Mouse (Mus musculus) limb, embryonic 10.5 days (tissue): ENCODE results near the gene Gm20458. TPM values are rescaled to one million over a fixed set of nuclear protein-coding genes. Genes with fewer than 3 reads are reported as not detected.

ENCODE experiments used
- DNase-seq: peaks from one replicate; pipeline ENCODE4 v3.0.0-alpha.2; 2017; ENCODE audit warnings: low spot score
- H3K27ac ChIP-seq: fragments of 300-500 bp; sonication (generic); 2 replicates; pipeline ENCODE4 v1.5.1; 2016; ENCODE audit warnings: mild to moderate bottlenecking
- H3K27me3 ChIP-seq: fragments of 300-500 bp; sonication (generic); 2 replicates; pipeline ENCODE4 v1.6.1; 2016; ENCODE audit warnings: low read depth, mild to moderate bottlenecking; ENCODE audit not compliant: poor library complexity, severe bottlenecking
- H3K36me3 ChIP-seq: fragments of 300-500 bp; sonication (generic); 2 replicates; pipeline ENCODE4 v1.6.1; 2016; ENCODE audit warnings: mild to moderate bottlenecking, moderate library complexity
- H3K4me1 ChIP-seq: fragments of 300-500 bp; sonication (generic); 2 replicates; pipeline ENCODE4 v1.6.1; 2016
- H3K4me3 ChIP-seq: fragments of 300-500 bp; sonication (generic); 2 replicates; pipeline ENCODE4 v1.5.1; 2016; ENCODE audit warnings: mild to moderate bottlenecking, moderate library complexity
- H3K9me3 ChIP-seq: fragments of 300-500 bp; sonication (generic); replicated peaks from 2 replicates; pipeline ENCODE4 v1.6.1; 2016; ENCODE audit warnings: mild to moderate bottlenecking
- WGBS: fragments of 180-500 bp; shearing (Covaris S2); methylation state at CpG from one replicate; pipeline ENCODE4 v1.1.7; 2016; 5-methylcytosine and 5-hydroxymethylcytosine counted together
- polyA plus RNA-seq: library from polyadenylated mRNA; unstranded; fragments of >200 nt; fragmentation: Nextera tagmentation; extraction: Ambion mirVana; gene quantifications from 2 replicates; pipeline ENCODE4 v1.2.1, GENCODE M21; 2016

Gm20458 gene
- polyA plus RNA-seq, 1 experiment from 2014 or later: 3.2 TPM

GRCm38 (mm10) chr2:164437710-164438109, 23.1 kb upstream of the Gm20458 start:
- no peak overlapping the region for H3K4me3 ChIP-seq
- no peak for DNase-seq
- 68% methylated on average over 6 of the region's 6 CpGs for WGBS

GRCm38 (mm10) chr2:164438257-164438656, 22.5 kb upstream of the Gm20458 start:
- H3K27ac ChIP-seq: no peak overlapping the region
- peaks cover 87% of the 10 kb centered on the region for H3K4me1 ChIP-seq
- H3K27me3 ChIP-seq: peaks cover 46% of the 10 kb centered on the region
- no peak overlapping the region for H3K4me3 ChIP-seq
- WGBS: 56% methylated on average over 8 of the region's 8 CpGs
- no peaks in the 10 kb centered on the region for H3K36me3 ChIP-seq
- H3K9me3 ChIP-seq: no peaks in the 10 kb centered on the region
- no peak for DNase-seq

More at GRCm38 (mm10) chr2:164437710-164438109, 23.1 kb upstream of the Gm20458 start:
- peaks cover 46% of the 10 kb centered on the region for H3K27me3 ChIP-seq
- peaks cover 87% of the 10 kb centered on the region for H3K4me1 ChIP-seq
- H3K9me3 ChIP-seq: no peaks in the 10 kb centered on the region
- H3K27ac ChIP-seq: no peak overlapping the region
- H3K36me3 ChIP-seq: no peaks in the 10 kb centered on the region

GRCm38 (mm10) chr2:164439001-164439421, 21.8 kb upstream of the Gm20458 start:
- no peak for DNase-seq
- Histone ChIP-seq H3K27ac (no peak overlapping the region), H3K9me3 (no peaks in the 10 kb centered on the region), H3K27me3 (peaks cover 46% of the 10 kb centered on the region), H3K4me1 (peaks cover 92% of the 10 kb centered on the region), H3K36me3 (no peaks in the 10 kb centered on the region), H3K4me3 (no peak overlapping the region)
- WGBS: 75% methylated on average over 3 of the region's 3 CpGs

GRCm38 (mm10) chr2:164440314-164440713, 20.5 kb upstream of the Gm20458 start:
- whole genome bisulfite sequencing: 70% methylated on average over 5 of the region's 5 CpGs
- H3K27ac ChIP-seq: no peak overlapping the region
- peaks cover 48% of the 10 kb centered on the region for H3K27me3 ChIP-seq
- no peak for DNase-seq
- H3K4me1 ChIP-seq: peaks cover 80% of the 10 kb centered on the region
- no peaks in the 10 kb centered on the region for H3K36me3 ChIP-seq
- H3K9me3 ChIP-seq: no peaks in the 10 kb centered on the region
- H3K4me3 ChIP-seq: no peak overlapping the region

- no peaks in the 10 kb centered on the region for H3K9me3 ChIP-seq
- H3K27me3 ChIP-seq: peaks cover 50% of the 10 kb centered on the region
- H3K4me3 ChIP-seq: peak overlapping the region; percentile 68
- H3K27ac ChIP-seq: 0 out of 2 replicates have a peak overlapping the region, but pooled peaks have one; percentile 14
- H3K36me3 ChIP-seq: no peaks in the 10 kb centered on the region
- DNase-seq: no peak
- peaks cover 72% of the 10 kb centered on the region for H3K4me1 ChIP-seq
- WGBS: 34% methylated on average over 8 of the region's 8 CpGs
Measured at GRCm38 (mm10) chr2:164441155-164441554, 19.6 kb upstream of the Gm20458 start.

GRCm38 (mm10) chr2:164441731-164442130, 19.0 kb upstream of the Gm20458 start:
- Histone ChIP-seq H3K4me3 (peak overlapping the region; percentile 68), H3K9me3 (no peaks in the 10 kb centered on the region), H3K27me3 (peaks cover 48% of the 10 kb centered on the region), H3K27ac (0 out of 2 replicates have a peak overlapping the region, but pooled peaks have one; percentile 14), H3K36me3 (no peaks in the 10 kb centered on the region), H3K4me1 (peaks cover 66% of the 10 kb centered on the region)
- 33% methylated on average over 7 of the region's 7 CpGs for WGBS
- DNase-seq: no peak

- H3K4me1 ChIP-seq: peaks cover 58% of the 10 kb centered on the region
- no peaks in the 10 kb centered on the region for H3K36me3 ChIP-seq
- peak overlapping the region; percentile 88 for H3K27ac ChIP-seq
- 1% methylated on average over 29 of the region's 29 CpGs for WGBS
- no peaks in the 10 kb centered on the region for H3K9me3 ChIP-seq
- H3K27me3 ChIP-seq: peaks cover 48% of the 10 kb centered on the region
- peak; percentile 64 for DNase-seq
- H3K4me3 ChIP-seq: peak overlapping the region; percentile 68
Measured at GRCm38 (mm10) chr2:164442315-164443050, 18.3 kb upstream of the Gm20458 start.

GRCm38 (mm10) chr2:164443051-164443437, 17.7 kb upstream of the Gm20458 start:
- peak; percentile 89 for DNase-seq
- H3K4me1 ChIP-seq: peaks cover 53% of the 10 kb centered on the region
- peak overlapping the region; percentile 68 for H3K4me3 ChIP-seq
- no peaks in the 10 kb centered on the region for H3K36me3 ChIP-seq
- peaks cover 48% of the 10 kb centered on the region for H3K27me3 ChIP-seq
- peak overlapping the region; percentile 88 for H3K27ac ChIP-seq
- H3K9me3 ChIP-seq: no peaks in the 10 kb centered on the region
- WGBS: under 1% methylated on average over 26 of the region's 26 CpGs

GRCm38 (mm10) chr2:164443460-164444000, 17.2 kb upstream of the Gm20458 start, which contains the start of gene Sdc4:
Gene Sdc4, minus strand, starts transcription at chr2:164443887.
- peak within 1 kb of the TSS; percentile 68 for H3K4me3 ChIP-seq

GRCm38 (mm10) chr2:164444701-164445100, 16.1 kb upstream of the Gm20458 start:
- Histone ChIP-seq H3K36me3 (no peaks in the 10 kb centered on the region), H3K4me3 (no peak overlapping the region), H3K27ac (no peak overlapping the region), H3K4me1 (peaks cover 41% of the 10 kb centered on the region), H3K9me3 (no peaks in the 10 kb centered on the region), H3K27me3 (peaks cover 42% of the 10 kb centered on the region)
- WGBS: 80% methylated on average over 2 of the region's 2 CpGs
- no peak for DNase-seq

More at GRCm38 (mm10) chr2:164443460-164444000, 17.2 kb upstream of the Gm20458 start, which contains the start of gene Sdc4:
- Histone ChIP-seq H3K27ac (peak within 1 kb of the TSS; percentile 88), H3K9me3 (no peaks in the 10 kb centered on the region), H3K36me3 (no peaks in the 10 kb centered on the region), H3K4me1 (peaks cover 48% of the 10 kb centered on the region), H3K27me3 (peaks cover 48% of the 10 kb centered on the region)
- 7% methylated on average over 18 of the region's 18 CpGs for WGBS
- DNase-seq: no peak

- Histone ChIP-seq H3K4me3 (no peak overlapping the region), H3K4me1 (peaks cover 34% of the 10 kb centered on the region), H3K9me3 (no peaks in the 10 kb centered on the region), H3K36me3 (no peaks in the 10 kb centered on the region), H3K27ac (no peak overlapping the region), H3K27me3 (peaks cover 34% of the 10 kb centered on the region)
- DNase-seq: no peak
- WGBS: 83% methylated on average over 3 of the region's 3 CpGs
Measured at GRCm38 (mm10) chr2:164445399-164446085, 15.2 kb upstream of the Gm20458 start.

GRCm38 (mm10) chr2:164446086-164446469, 14.7 kb upstream of the Gm20458 start:
- DNase-seq: no peak
- H3K4me3 ChIP-seq: no peak overlapping the region
- peaks cover 30% of the 10 kb centered on the region for H3K27me3 ChIP-seq
- no peaks in the 10 kb centered on the region for H3K9me3 ChIP-seq
- H3K27ac ChIP-seq: no peak overlapping the region
- H3K4me1 ChIP-seq: peaks cover 28% of the 10 kb centered on the region
- WGBS: 82% methylated on average over 3 of the region's 3 CpGs
- no peaks in the 10 kb centered on the region for H3K36me3 ChIP-seq

GRCm38 (mm10) chr2:164448140-164448539, 12.6 kb upstream of the Gm20458 start:
- Histone ChIP-seq H3K4me3 (no peak overlapping the region), H3K27me3 (peaks cover 17% of the 10 kb centered on the region; the same call in 1 of the 2 replicates), H3K36me3 (no peaks in the 10 kb centered on the region), H3K4me1 (peaks cover 27% of the 10 kb centered on the region), H3K27ac (no peak overlapping the region), H3K9me3 (no peaks in the 10 kb centered on the region)
- WGBS: 81% methylated on average over 1 of the region's 1 CpGs
- DNase-seq: no peak
